Mouse (Mus musculus): ENCODE measurements around the gene Olfr487. TPM values are rescaled to one million over a fixed set of nuclear protein-coding genes. Genes with fewer than 3 reads are reported as not detected.
"Not testable (repeated sequence)": the region's sequence is repeated elsewhere in the genome, so short reads cannot be mapped to it uniquely, and the experiment has no call there.

The Olfr487 gene
- not detected in 2 replicates for polyA plus RNA-seq (2014; fragmentation: Nextera tagmentation; extraction: Ambion mirVana)

DNA sequence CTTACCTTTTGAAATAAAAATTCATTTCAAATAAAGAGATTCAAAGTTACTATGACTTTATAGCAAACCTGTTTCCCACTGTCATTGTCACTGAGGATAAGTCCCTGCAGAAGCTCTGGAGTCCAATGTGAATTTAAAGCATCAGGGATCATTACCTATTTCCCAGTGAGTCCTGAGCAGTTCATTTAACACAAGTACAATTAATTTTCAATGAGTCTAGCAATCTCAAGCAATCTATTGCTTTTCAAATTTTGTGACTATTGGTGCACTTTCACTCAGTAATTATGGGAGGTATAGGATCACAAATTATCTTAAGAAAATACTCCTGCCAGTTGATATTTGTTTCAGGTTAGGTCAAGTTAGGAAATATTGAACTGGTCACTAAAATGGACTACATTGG is at the start of gene Olfr487:
Olfr487 (minus strand) TSS at position 101 of the 400 bp plus-strand sequence.
- not testable (repeated sequence) for H3K27me3 ChIP-seq (replicated peaks; ENCODE audit: control insufficient read depth, insufficient read depth, low read length); H3K27ac ChIP-seq (ENCODE audit: low read depth, low read length); H3K9ac ChIP-seq (ENCODE audit: low read depth, low read length); DNase-seq (ENCODE audit: low spot score); H3K4me1 ChIP-seq (replicated peaks; ENCODE audit: control insufficient read depth, insufficient read depth, low read length); H3K36me3 ChIP-seq (ENCODE audit: control insufficient read depth, insufficient read depth, low read length); H3K9me3 ChIP-seq (ENCODE audit: control insufficient read depth, low read length); H3K4me3 ChIP-seq (ENCODE audit: low read depth, low read length); H3K4me2 ChIP-seq; ATAC-seq (replicated peaks; ENCODE audit: low FRiP score)

DNA sequence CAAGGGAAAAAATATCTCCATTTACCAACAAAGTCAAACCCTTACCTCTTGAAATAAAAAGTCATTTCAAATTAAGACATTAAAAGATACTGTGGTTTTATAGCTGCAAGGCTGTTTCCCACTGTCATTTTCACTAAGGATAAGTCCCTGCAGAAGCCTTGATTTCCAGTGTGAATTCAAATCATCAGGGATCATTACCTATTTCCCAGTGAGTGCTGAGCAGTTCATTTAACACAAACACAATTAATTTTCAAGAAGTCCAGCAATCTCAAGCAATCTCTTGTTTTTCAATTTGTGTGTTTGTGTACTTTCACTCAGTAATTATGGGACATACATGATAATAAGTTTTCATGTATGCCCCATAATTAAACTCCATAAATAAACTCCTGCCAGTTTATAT is 43.8 kb upstream of the Olfr487 start, which contains the start of gene Olfr488:
Olfr488 (minus strand) TSS at position 101 of the 400 bp plus-strand sequence.
- Histone ChIP-seq H3K4me2 (no peak within 1 kb of the TSS), H3K9ac (ENCODE audit: low read depth, low read length) (no peak within 1 kb of the TSS), H3K36me3 (ENCODE audit: control insufficient read depth, insufficient read depth, low read length) (no peaks in the 10 kb centered on the region), H3K27ac (ENCODE audit: low read depth, low read length) (no peak within 1 kb of the TSS), H3K4me1 (replicated peaks; ENCODE audit: control insufficient read depth, insufficient read depth, low read length) (no peaks in the 10 kb centered on the region), H3K4me3 (ENCODE audit: low read depth, low read length) (no peak within 1 kb of the TSS), H3K9me3 (ENCODE audit: control insufficient read depth, low read length) (no peaks in the 10 kb centered on the region), H3K27me3 (replicated peaks; ENCODE audit: control insufficient read depth, insufficient read depth, low read length) (no peaks in the 10 kb centered on the region)
- DNase-seq (ENCODE audit: low spot score) (no peak), ATAC-seq (replicated peaks; ENCODE audit: low FRiP score) (no peak)

DNA sequence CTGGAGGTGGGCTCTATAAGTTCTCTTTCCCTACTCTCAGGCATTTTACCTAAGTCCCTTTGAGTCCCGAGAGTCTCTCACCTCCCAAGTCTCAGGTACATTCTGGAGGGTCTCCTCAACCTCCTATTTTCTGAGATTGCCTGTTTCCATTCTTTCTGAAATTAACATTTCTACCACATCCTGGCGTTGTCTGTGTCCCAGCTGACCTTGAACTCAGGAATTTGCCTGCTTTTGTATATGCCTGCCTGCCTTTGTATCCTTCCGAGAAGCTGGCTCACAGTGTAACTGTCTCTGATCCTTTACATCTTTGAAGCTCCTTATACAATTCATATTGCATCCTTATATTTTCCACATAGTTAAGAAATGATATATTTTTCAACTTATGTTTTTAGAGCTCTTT is 19.1 kb upstream of the Olfr487 start:
- no peaks in the 10 kb centered on the region for H3K9me3 ChIP-seq (ENCODE audit: control insufficient read depth, low read length)

DNA sequence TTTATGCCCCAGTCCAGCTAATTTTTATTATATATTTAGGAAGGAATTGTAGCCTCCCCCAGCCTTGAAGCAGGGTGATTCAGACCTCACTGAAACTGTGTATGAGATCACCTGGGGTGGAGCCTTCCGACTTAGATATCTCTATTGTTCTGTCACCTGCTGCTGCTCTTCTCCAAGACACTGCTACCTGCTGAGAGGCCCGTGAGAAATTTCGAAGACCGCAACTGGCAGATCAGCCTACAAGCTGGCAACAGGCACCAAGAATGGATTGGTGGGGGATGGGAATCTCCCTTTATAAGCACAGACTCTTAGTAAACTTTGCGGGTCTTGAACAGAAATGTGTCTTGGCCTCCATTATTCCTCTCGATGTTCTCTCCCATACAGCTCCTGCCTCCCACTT is 17.5 kb downstream of the Olfr487 start:
- H3K27me3 ChIP-seq (replicated peaks; ENCODE audit: control insufficient read depth, insufficient read depth, low read length): no peaks in the 10 kb centered on the region
- no peak overlapping the region for H3K9ac ChIP-seq (ENCODE audit: low read depth, low read length)
- ATAC-seq (replicated peaks; ENCODE audit: low FRiP score) (no peak), DNase-seq (ENCODE audit: low spot score) (no peak)
- H3K4me2 ChIP-seq: no peak overlapping the region
- H3K4me1 ChIP-seq (replicated peaks; ENCODE audit: control insufficient read depth, insufficient read depth, low read length): no peaks in the 10 kb centered on the region
- no peaks in the 10 kb centered on the region for H3K36me3 ChIP-seq (ENCODE audit: control insufficient read depth, insufficient read depth, low read length)
- H3K9me3 ChIP-seq (ENCODE audit: control insufficient read depth, low read length): no peaks in the 10 kb centered on the region
- H3K4me3 ChIP-seq (ENCODE audit: low read depth, low read length): no peak overlapping the region
- H3K27ac ChIP-seq (ENCODE audit: low read depth, low read length): no peak overlapping the region
- 64% methylated on average over 6 of the region's 6 CpGs for WGBS

More for the DNA sequence above, 19.1 kb upstream of the Olfr487 start:
- Histone ChIP-seq H3K4me2 (no peak overlapping the region), H3K27ac (ENCODE audit: low read depth, low read length) (no peak overlapping the region), H3K4me3 (ENCODE audit: low read depth, low read length) (no peak overlapping the region), H3K9ac (ENCODE audit: low read depth, low read length) (no peak overlapping the region), H3K4me1 (replicated peaks; ENCODE audit: control insufficient read depth, insufficient read depth, low read length) (no peaks in the 10 kb centered on the region), H3K36me3 (ENCODE audit: control insufficient read depth, insufficient read depth, low read length) (no peaks in the 10 kb centered on the region), H3K27me3 (replicated peaks; ENCODE audit: control insufficient read depth, insufficient read depth, low read length) (no peaks in the 10 kb centered on the region)
- 61% methylated on average over 3 of the region's 3 CpGs for WGBS
- ATAC-seq (replicated peaks; ENCODE audit: low FRiP score) (no peak), DNase-seq (ENCODE audit: low spot score) (no peak)

DNA sequence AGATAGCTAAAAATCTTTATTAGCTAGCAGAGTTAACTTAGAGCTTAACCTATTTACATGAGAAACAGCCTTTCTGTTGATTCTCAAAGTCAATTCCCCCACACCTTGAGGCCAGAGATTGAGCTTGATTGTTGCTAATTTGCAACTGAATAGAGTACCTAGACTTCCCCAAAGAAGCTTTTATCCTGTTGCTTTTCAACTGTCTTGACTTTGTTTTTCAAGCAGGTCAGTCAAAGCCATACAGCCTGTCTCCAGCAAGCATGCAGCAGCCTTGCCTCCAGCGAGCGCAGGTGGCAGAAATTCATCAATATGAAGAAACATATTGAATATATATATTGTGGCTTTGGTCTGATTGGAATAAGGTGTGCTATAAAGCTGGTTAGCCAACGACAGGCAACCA is 18.1 kb downstream of the Olfr487 start:
- H3K27me3 ChIP-seq (replicated peaks; ENCODE audit: control insufficient read depth, insufficient read depth, low read length); H3K36me3 ChIP-seq (ENCODE audit: control insufficient read depth, insufficient read depth, low read length); ATAC-seq (replicated peaks; ENCODE audit: low FRiP score): not testable (repeated sequence)

DNA sequence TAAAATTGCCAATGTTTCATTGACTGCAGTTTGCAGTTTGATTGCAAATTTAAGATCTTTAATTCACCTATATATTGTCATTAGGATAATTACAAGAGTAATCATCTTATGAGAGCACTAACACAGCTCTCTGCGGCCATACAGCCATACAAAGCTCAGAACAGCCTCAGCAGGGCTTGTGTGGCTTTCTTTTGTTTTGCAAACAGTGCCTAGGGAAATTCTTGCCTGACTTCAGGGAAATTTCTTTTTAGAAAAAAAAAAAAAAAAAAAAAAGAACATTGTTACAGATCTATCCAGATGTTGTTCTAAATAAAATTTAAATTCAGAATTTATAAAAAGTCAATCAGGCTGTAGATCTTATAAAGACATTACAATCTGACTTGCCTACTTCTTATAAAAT is 21.7 kb downstream of the Olfr487 start:
- DNase-seq (ENCODE audit: low spot score); H3K4me1 ChIP-seq (replicated peaks; ENCODE audit: control insufficient read depth, insufficient read depth, low read length); H3K27me3 ChIP-seq (replicated peaks; ENCODE audit: control insufficient read depth, insufficient read depth, low read length); H3K9me3 ChIP-seq (ENCODE audit: control insufficient read depth, low read length); H3K27ac ChIP-seq (ENCODE audit: low read depth, low read length); ATAC-seq (replicated peaks; ENCODE audit: low FRiP score); H3K4me3 ChIP-seq (ENCODE audit: low read depth, low read length); H3K4me2 ChIP-seq; H3K36me3 ChIP-seq (ENCODE audit: control insufficient read depth, insufficient read depth, low read length); H3K9ac ChIP-seq (ENCODE audit: low read depth, low read length): not testable (repeated sequence)
- 60% methylated on average over 1 of the region's 1 CpGs for WGBS

More for the DNA sequence above, 18.1 kb downstream of the Olfr487 start:
- WGBS: 53% methylated on average over 3 of the region's 3 CpGs
- not testable (repeated sequence) for H3K4me1 ChIP-seq (replicated peaks; ENCODE audit: control insufficient read depth, insufficient read depth, low read length); H3K9me3 ChIP-seq (ENCODE audit: control insufficient read depth, low read length); H3K4me2 ChIP-seq; H3K4me3 ChIP-seq (ENCODE audit: low read depth, low read length); H3K9ac ChIP-seq (ENCODE audit: low read depth, low read length); H3K27ac ChIP-seq (ENCODE audit: low read depth, low read length); DNase-seq (ENCODE audit: low spot score)

DNA sequence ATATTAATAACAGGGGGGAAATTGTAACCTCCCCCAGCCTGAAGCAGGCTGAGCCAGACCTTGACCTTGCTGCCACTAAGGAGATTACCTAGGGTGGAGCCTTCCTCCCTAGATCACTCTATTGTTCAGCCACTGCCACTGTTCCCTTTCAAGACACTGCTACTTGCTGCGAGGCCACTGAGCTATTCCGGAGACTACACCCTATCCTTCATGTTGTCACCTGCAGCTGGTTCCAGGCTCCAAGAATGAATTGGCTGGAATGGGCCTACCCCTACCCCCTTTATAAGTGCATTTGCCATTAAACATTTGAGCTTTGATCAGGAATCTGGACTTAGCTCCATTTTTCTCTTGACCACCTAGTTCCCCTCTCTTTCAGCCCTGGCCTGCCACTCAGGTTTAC is 23.2 kb downstream of the Olfr487 start:
- H3K4me2 ChIP-seq; H3K4me3 ChIP-seq (ENCODE audit: low read depth, low read length); H3K27me3 ChIP-seq (replicated peaks; ENCODE audit: control insufficient read depth, insufficient read depth, low read length); H3K9ac ChIP-seq (ENCODE audit: low read depth, low read length); H3K36me3 ChIP-seq (ENCODE audit: control insufficient read depth, insufficient read depth, low read length); ATAC-seq (replicated peaks; ENCODE audit: low FRiP score); H3K27ac ChIP-seq (ENCODE audit: low read depth, low read length); H3K4me1 ChIP-seq (replicated peaks; ENCODE audit: control insufficient read depth, insufficient read depth, low read length); DNase-seq (ENCODE audit: low spot score); H3K9me3 ChIP-seq (ENCODE audit: control insufficient read depth, low read length): not testable (repeated sequence)
- WGBS: 85% methylated on average over 2 of the region's 2 CpGs

DNA sequence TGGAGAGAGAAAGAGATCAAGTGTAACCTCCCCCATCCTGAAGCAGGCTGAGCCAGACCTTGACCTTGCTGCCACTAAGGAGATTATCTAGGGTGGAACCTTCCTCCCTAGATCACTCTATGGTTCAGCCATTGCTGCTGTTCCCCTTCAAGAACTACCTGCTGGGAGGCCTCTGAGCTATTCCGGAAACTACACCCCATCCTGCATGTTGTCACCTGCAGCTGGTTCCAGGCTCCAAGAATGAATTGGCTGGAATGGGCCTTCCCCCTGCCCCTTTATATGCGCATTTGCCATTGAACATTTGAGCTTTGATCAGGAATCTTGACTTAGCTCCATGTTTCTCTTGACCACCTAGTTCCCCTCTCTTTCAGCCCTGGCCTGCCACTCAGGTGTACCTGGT is 29.2 kb downstream of the Olfr487 start:
- not testable (repeated sequence) for DNase-seq (ENCODE audit: low spot score); ATAC-seq (replicated peaks; ENCODE audit: low FRiP score); H3K27me3 ChIP-seq (replicated peaks; ENCODE audit: control insufficient read depth, insufficient read depth, low read length); H3K27ac ChIP-seq (ENCODE audit: low read depth, low read length); H3K4me3 ChIP-seq (ENCODE audit: low read depth, low read length); H3K9ac ChIP-seq (ENCODE audit: low read depth, low read length); H3K4me1 ChIP-seq (replicated peaks; ENCODE audit: control insufficient read depth, insufficient read depth, low read length); H3K36me3 ChIP-seq (ENCODE audit: control insufficient read depth, insufficient read depth, low read length); H3K9me3 ChIP-seq (ENCODE audit: control insufficient read depth, low read length); H3K4me2 ChIP-seq
- WGBS: 84% methylated on average over 2 of the region's 2 CpGs

DNA sequence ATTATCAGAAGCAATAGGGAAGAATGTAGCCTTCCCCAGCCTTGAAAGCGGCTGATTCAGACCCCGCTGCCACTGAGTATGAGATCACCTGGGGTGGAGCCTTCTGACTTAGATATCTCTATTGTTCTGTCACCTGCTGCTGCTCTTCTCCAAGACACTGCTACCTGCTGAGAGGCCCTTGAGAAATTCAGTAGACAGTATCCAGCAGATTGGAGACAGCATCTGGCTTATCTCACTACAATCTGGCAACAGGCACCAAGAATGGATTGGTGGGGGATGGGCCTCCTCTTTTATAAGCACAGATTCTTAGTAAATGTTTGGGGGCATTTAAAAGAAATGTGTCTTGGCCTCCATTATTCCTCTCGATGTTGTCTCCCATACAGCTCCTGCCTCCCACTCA is 30.0 kb downstream of the Olfr487 start:
- H3K4me2 ChIP-seq; H3K27ac ChIP-seq (ENCODE audit: low read depth, low read length); H3K9ac ChIP-seq (ENCODE audit: low read depth, low read length); H3K9me3 ChIP-seq (ENCODE audit: control insufficient read depth, low read length); H3K4me1 ChIP-seq (replicated peaks; ENCODE audit: control insufficient read depth, insufficient read depth, low read length); ATAC-seq (replicated peaks; ENCODE audit: low FRiP score); DNase-seq (ENCODE audit: low spot score); H3K27me3 ChIP-seq (replicated peaks; ENCODE audit: control insufficient read depth, insufficient read depth, low read length); H3K4me3 ChIP-seq (ENCODE audit: low read depth, low read length); H3K36me3 ChIP-seq (ENCODE audit: control insufficient read depth, insufficient read depth, low read length): not testable (repeated sequence)
- 73% methylated on average over 3 of the region's 3 CpGs for WGBS
